Mouse (Mus musculus): ENCODE data around the gene Cdk5rap2. TPM values are rescaled to one million over a fixed set of nuclear protein-coding genes. Genes with fewer than 3 reads are reported as not detected.

Cdk5rap2 gene
- total RNA-seq, 2 experiments from 2014 or later, result 5.4 to 5.7 TPM

Other genes starting within 250 kb of the Cdk5rap2 start
- gene Megf9, start 124.6 kb upstream of the Cdk5rap2 start, total RNA-seq (2021), result 1 to 10 TPM; 3.9 to 5.7 TPM

All from gastrocnemius, postnatal 25 days (tissue).